Mouse (Mus musculus): ENCODE results near the gene Pla2g4e.

GRCm38 (mm10) chr2:120141671-120142070, 103.5 kb downstream of the Pla2g4e start:
- no peak for TF ChIP-seq CTCF (IDR thresholded peaks at IDR 0.05; ENCODE audit: low read depth, low read length)
- no peak for TF ChIP-seq TAL1 (conservative IDR thresholded peaks at IDR 0.05; ENCODE audit: low read depth, low read length)
- TF ChIP-seq GATA1 (IDR thresholded peaks at IDR 0.05; ENCODE audit: borderline replicate concordance, low read length) = no peak
- no peak for TF ChIP-seq POLR2AphosphoS5 (IDR thresholded peaks at IDR 0.05; ENCODE audit: insufficient replicate concordance, low read depth, low read length)
- TF ChIP-seq GATA2 (IDR thresholded peaks at IDR 0.05; ENCODE audit: borderline replicate concordance, low read depth, low read length) = no peak
